Mouse (Mus musculus): ENCODE results near the gene Tesc.

The Tesc gene

DNA sequence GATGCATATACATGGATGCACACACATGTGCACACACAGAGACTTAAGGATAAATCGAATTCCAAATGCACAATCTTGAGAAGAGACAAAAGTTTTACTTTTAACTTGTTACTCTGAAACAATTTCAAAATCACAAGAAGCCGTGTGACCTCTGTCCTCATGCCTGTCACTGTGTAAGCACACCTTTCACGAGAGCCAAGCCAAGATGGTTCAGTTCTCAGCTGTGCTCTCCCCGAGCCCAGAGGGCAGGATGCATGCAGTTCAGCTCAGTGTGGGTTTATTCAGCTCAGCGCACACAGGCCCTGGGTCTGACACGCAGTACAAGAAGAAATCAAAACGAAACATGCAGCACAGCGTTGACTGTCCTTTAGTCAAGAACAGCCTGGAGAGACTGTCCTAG lies 78.0 kb downstream of the Tesc start:
- DNase-seq (ENCODE audit: low spot score in 2 of 2): no peak

DNA sequence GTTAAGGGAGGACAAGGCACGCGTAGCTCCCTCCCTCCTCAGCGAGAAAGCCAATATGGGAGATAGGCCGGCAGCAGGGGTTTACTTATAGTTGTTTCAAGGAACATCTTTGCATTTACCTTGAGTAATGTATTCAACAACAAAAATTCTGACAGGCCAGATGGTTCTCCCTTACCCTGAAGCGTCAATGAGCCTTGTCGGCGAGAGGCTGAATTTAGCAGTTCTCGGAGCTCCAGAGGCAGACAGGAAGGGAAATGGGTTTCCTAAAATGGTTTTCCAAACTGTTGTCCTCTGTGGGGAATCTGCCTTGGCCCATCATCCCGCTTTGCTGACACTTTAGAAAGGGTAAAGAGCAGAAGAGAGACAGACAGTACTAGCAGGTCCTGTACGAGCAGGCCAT lies 79.1 kb downstream of the Tesc start:
- no peak for DNase-seq (ENCODE audit: low spot score in 2 of 2)

DNA sequence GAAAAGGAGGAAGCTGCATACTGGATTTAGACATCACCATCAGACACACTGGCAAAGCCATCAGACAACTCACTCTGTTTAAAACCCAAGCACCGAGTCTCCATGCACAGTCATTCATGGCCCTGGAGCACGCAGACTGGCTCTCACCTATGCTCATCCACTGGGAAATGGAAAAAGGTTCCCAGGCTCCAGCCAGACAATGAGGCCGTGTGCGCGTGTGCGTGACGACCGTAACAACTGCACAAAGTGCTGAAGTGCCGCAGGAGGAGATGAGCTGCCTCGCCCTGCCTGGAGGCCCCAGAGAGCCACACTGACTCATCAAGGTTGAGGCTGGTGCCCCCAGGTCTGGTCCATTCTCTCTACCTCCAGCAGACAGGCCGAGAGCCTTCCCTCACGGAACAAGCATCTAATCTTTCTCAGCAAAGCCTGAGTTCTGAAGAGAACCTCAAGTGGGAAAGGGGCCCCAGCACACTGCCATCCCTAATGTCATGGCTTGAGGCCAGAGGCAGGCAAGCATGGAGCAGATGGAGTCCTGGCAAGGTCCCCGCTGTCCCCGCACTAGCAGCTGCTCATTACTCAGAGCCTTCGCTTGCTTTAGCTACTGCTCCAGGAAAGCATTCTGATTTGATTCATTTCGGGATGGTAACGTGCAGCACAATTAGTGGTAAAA lies 80.7 kb downstream of the Tesc start:
- peak; percentile 50 to 88 for DNase-seq (ENCODE audit: low spot score in 2 of 2)

DNA sequence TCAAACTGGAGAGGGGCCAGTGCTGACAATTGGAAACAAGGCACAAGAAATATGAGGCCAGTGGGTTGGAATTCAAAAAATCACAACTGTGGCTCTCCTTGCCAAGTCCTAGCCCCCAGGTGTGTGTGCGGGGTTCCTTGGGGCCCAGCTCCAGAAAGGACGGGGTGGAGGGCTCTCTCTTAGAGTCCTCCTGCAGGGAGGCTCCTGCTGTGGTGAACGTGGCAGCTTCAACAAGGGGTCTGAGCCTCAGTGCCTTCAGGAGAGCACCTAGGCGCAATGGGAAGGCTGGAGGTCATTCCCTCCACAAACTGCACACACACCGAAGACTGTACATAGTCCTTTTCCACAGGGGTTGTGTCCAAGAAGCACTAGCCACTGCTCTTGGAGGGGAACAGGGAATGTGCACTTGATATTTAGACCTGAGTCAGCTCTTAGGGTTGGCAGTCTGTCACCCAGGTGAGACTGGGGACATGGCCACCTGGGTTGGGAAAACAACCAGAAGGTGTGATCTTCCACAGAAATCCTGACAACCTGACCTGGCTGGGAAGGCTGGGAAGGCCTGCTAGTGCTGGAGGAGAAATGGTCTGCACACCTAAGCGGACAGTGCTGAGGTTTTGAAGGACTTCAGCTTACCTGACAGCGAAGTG lies 81.4 kb downstream of the Tesc start:
- DNase-seq (ENCODE audit: low spot score in 2 of 2): no peak

Measured in cerebellum, postnatal 4 days (tissue).